Mouse (Mus musculus) intestine, embryonic 16.5 days (tissue): ENCODE measurements around the gene Gm9887. TPM values are rescaled to one million over a fixed set of nuclear protein-coding genes. Genes with fewer than 3 reads are reported as not detected.

Experiments
- ATAC-seq: fragments of 200-750 bp; cut with Nextera tagmentation; 2 replicates; pipeline ENCODE4 v1.8.0; 2017; ENCODE audit warnings: moderate TSS enrichment, moderate library complexity
- H3K27ac ChIP-seq: fragments of 300-500 bp; sonication (generic); 2 replicates; pipeline ENCODE4 v1.5.1; 2014; ENCODE audit warnings: mild to moderate bottlenecking, low read length
- H3K27me3 ChIP-seq: fragments of 300-500 bp; sonication (generic); replicated peaks from 2 replicates; pipeline ENCODE4 v1.6.1; 2014; ENCODE audit warnings: low read length, control low read depth, mixed read lengths; ENCODE audit not compliant: control insufficient read depth, insufficient read depth
- H3K36me3 ChIP-seq: fragments of 300-500 bp; sonication (generic); 2 replicates; pipeline ENCODE4 v1.6.1; 2014; ENCODE audit warnings: low read length, control low read depth; ENCODE audit not compliant: control insufficient read depth, insufficient read depth
- H3K4me1 ChIP-seq: fragments of 300-500 bp; sonication (generic); 2 replicates; pipeline ENCODE4 v1.6.1; 2014; ENCODE audit warnings: low read length, control low read depth, mixed read lengths; ENCODE audit not compliant: control insufficient read depth, insufficient read depth
- H3K4me2 ChIP-seq: fragments of 300-500 bp; sonication (generic); 2 replicates; pipeline ENCODE4 v1.6.1; 2014; ENCODE audit warnings: low read depth, low read length, control low read depth
- H3K4me3 ChIP-seq: fragments of 300-500 bp; sonication (generic); 2 replicates; pipeline ENCODE4 v1.5.1; 2014; ENCODE audit warnings: mild to moderate bottlenecking, low read length
- H3K9ac ChIP-seq: fragments of 300-500 bp; sonication (generic); 2 replicates; pipeline ENCODE4 v1.6.1; 2014; ENCODE audit warnings: low read depth, low read length
- H3K9me3 ChIP-seq: fragments of 300-500 bp; sonication (generic); 2 replicates; pipeline ENCODE4 v1.6.1; 2016; ENCODE audit warnings: low read length, control low read depth; ENCODE audit not compliant: control insufficient read depth
- WGBS: fragments of 180-500 bp; shearing (Covaris S2); extraction: QIAGEN DNeasy Blood & Tissue Kit; methylation state at CpG from one replicate; pipeline ENCODE4 v1.1.7; 2014; 5-methylcytosine and 5-hydroxymethylcytosine counted together
- polyA plus RNA-seq: library from polyadenylated mRNA; unstranded; fragments of >200 nt; fragmentation: Nextera tagmentation; extraction: Ambion mirVana; gene quantifications from 2 replicates; pipeline ENCODE4 v1.2.1, GENCODE M21; 2015

Gm9887 gene
- polyA plus RNA-seq = 1.0 and 1.4 TPM in 2 replicates

DNA sequence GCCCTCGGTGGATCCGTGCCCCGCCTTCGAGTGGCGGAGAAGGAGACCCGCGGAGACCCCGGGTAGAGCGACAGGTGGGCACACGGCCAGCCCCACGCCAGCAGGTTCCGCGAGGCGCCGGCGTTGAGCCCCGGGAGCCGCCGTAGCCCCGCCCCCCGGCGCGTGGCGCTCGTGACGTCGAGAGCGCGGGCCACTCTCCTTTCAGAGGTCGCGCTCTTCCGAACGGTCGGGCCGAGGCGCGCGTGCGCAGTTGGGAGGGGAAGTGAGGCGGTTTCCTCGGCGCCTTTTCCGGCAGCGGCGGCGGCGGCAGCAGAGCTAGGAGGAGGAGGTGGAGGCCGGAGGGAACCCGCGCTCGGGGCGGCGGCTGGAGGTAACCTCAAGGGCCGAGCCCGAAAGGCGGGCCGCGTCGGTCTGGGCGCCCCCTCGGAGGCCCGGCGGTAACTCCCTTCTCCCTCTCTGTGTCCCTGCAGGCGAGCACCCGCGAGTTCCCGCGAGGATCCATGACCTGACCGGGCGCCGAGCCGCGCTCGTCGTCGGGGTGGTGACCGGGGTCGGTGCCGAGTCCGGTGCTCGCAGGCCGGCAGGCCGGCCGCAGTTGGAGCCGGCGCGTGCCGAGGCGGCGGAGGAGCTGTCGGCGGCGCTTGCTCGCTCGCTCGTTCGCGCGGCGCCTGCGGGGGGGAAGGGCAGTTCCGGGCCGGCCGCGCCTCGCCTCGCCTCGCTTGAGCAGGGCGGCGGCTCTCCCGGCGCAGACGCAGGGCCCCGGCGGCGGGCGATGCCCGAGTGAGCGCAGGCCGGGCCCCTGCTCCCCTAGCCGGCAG lies at the start of gene Gm9887, which contains the start of gene Arf6:
TSS of gene Gm9887 (minus strand) at position 605 of the 818 bp plus-strand sequence.
TSS of gene Arf6 (plus strand) at position 297 of the 818 bp plus-strand sequence.
- Histone ChIP-seq H3K9me3 (no peaks in the 10 kb centered on the region), H3K36me3 (no peaks in the 10 kb centered on the region), H3K4me3 (peak within 1 kb of the TSS; percentile 99), H3K4me2 (peak within 1 kb of the TSS; percentile 63), H3K4me1 (peaks cover 11% of the 10 kb centered on the region), H3K9ac (peak within 1 kb of the TSS; percentile 100), H3K27ac (peak within 1 kb of the TSS; percentile 98), H3K27me3 (no peaks in the 10 kb centered on the region)
- under 1% methylated on average over 117 of the region's 121 CpGs for WGBS
- ATAC-seq = peak; percentile 91

DNA sequence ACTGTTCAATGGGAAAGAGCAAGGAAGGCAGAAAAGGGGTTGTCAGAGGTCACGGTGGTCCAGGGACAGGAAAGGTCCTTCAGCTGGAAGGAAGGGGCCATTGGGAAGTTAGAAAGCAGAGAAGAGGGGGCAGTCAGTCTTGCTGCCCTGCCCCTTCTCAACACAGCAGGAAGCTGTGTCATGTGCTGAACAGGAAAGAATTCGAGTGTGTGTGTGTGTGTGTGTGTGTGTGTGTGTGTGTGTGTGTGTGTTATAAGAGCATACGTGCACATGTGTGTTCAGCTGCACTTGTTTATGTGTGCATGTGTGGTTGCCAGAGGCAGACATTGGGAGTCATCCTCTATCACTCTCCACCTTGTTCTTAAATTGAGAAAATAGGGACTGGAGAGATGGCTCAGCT lies 48.5 kb upstream of the Gm9887 start:
- H3K4me3 ChIP-seq = no peak overlapping the region
- H3K4me2 ChIP-seq = no peak overlapping the region
- no peak overlapping the region for H3K27ac ChIP-seq
- no peak for ATAC-seq
- no peak overlapping the region for H3K9ac ChIP-seq
- H3K27me3 ChIP-seq = no peaks in the 10 kb centered on the region
- H3K36me3 ChIP-seq = no peaks in the 10 kb centered on the region
- H3K4me1 ChIP-seq = peaks cover 12% of the 10 kb centered on the region
- no peaks in the 10 kb centered on the region for H3K9me3 ChIP-seq
- 63% methylated on average over 3 of the region's 3 CpGs for WGBS

DNA sequence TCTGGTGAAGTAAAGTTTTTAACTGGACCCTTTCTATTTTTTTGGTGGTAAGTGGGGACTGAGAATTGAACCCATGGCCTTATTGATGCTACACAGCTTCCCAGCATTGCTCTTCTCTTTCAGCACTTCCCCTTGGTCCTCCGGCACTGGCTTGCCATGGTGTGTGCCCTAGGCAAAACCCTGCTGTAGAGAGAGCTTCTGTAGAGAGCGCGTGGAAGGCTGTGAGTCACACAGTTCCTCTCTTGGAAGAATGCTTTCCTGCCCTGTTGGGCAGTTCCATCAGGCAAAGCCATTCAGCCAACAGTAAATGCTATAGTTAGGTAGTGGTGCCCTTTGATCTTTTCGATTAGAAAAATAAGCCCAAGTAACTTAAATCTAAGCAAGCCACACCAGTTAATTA lies 47.3 kb upstream of the Gm9887 start:
- no peak overlapping the region for H3K9ac ChIP-seq
- peaks cover 8% of the 10 kb centered on the region for H3K4me1 ChIP-seq
- H3K4me3 ChIP-seq = no peak overlapping the region
- no peak overlapping the region for H3K4me2 ChIP-seq
- 88% methylated on average over 4 of the region's 4 CpGs for WGBS
- ATAC-seq = no peak
- no peaks in the 10 kb centered on the region for H3K9me3 ChIP-seq
- no peak overlapping the region for H3K27ac ChIP-seq
- H3K27me3 ChIP-seq = no peaks in the 10 kb centered on the region
- H3K36me3 ChIP-seq = no peaks in the 10 kb centered on the region

DNA sequence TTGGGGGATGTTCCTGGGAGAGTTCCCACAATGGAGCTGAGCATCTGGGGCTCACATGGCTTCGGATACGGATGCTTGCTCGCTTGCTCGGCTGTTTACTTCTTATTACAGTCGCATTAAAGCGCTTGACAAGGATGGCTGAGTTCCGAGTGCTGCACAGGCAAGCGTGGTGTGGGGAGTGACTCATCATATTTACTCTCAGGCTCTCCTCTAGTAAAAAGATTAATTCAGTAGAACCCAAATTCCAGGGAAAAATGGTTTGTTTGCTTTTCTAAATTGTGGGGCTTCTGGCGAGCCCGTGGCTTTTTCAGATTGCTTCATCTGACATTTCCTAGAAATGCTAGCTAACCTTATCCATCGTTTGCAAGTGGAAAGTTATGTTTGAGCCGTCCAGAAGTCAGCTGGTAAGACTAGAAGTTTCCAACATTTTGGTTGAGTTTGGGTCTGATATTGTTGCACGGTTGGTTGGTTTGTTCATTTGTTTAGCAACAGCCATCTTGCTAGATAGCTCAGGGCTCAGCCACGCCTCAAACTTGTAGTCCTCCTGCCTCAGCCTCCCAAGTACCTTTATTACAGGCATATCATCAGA lies 46.9 kb upstream of the Gm9887 start:
- WGBS = 60% methylated on average over 14 of the region's 14 CpGs
- H3K4me2 ChIP-seq = no peak overlapping the region
- H3K4me3 ChIP-seq = no peak overlapping the region
- no peaks in the 10 kb centered on the region for H3K27me3 ChIP-seq
- H3K4me1 ChIP-seq = peaks cover 8% of the 10 kb centered on the region; the same call in 1 of the 2 replicates
- no peak overlapping the region for H3K27ac ChIP-seq
- no peaks in the 10 kb centered on the region for H3K9me3 ChIP-seq
- H3K9ac ChIP-seq = no peak overlapping the region
- ATAC-seq = no peak
- no peaks in the 10 kb centered on the region for H3K36me3 ChIP-seq

DNA sequence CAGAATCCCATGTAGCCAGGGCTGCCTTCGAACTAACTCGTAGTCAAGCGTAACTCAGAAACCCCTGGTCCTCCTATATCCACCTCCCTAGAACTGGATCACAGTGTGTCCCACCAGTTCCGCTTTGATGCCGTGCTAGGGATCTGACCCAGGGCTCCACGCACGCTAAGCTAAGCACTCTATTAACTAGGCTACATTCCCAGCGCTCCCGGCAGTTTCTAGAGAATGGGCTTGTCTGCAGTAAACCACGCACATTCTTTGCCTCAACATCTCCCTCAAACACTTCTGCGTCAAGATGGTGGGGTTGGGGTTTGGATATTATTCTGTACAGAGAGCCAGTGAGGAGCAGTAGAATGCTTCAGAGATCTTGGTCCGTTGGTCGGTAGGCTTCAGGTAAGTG lies 46.3 kb upstream of the Gm9887 start:
- WGBS = 91% methylated on average over 13 of the region's 13 CpGs
- ATAC-seq = no peak
- Histone ChIP-seq H3K9ac (no peak overlapping the region), H3K27ac (no peak overlapping the region), H3K4me2 (no peak overlapping the region), H3K36me3 (no peaks in the 10 kb centered on the region), H3K4me3 (no peak overlapping the region), H3K27me3 (no peaks in the 10 kb centered on the region), H3K9me3 (no peaks in the 10 kb centered on the region), H3K4me1 (peaks cover 8% of the 10 kb centered on the region; the same call in 1 of the 2 replicates)

DNA sequence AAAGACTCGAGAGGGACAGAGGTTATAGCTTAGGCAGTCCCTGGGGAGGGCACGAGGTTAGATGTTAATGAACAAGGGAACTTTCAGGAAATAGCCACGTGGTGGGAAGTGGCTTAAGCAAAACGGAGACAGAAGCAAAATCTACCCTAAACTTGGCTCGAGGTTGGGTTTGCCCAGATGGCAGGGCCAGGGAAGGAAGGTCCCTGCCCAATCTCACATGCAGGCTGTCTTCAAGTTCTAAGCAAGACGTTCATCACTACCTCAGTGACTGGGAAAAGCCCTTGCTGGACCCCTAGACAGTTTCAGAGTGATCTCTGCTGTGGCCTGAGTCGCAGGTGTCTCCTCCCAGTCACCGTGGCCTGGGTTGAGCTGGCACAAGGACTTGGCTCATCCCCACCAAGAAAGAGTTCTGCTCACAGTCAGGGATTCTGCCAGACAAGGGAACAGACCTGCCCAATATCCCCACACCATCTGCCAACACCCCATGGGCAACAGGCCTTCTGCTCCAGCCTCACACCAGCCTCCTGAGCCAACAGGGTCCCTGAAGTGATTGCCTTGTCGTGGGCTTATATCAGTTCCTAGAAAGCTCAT lies 45.5 kb upstream of the Gm9887 start:
- no peak for ATAC-seq
- Histone ChIP-seq H3K4me2 (no peak overlapping the region), H3K9me3 (no peaks in the 10 kb centered on the region), H3K4me3 (no peak overlapping the region), H3K9ac (no peak overlapping the region), H3K4me1 (peaks cover 5% of the 10 kb centered on the region; the same call in 1 of the 2 replicates), H3K27me3 (no peaks in the 10 kb centered on the region), H3K27ac (no peak overlapping the region), H3K36me3 (no peaks in the 10 kb centered on the region)
- 59% methylated on average over 9 of the region's 9 CpGs for WGBS

DNA sequence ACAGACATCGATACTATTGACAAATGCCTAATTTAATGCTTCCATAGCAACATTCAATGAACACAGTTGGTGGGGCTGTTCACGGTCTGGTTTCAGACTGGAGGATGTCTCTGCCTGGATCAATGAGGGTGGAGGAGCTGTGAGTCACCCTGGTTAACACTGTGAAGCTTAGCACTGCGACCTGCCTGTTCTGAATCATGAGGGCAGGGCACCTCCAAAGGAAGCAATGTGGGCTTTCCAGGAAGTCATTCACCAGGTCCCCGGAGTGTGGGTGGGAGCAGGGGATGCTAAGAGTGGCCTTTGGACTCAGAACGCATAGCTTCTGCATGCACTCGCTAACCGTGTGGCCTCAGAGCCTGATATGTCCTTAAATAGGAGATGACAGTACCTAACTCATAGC lies 44.5 kb upstream of the Gm9887 start:
- H3K9me3 ChIP-seq = no peaks in the 10 kb centered on the region
- H3K27me3 ChIP-seq = no peaks in the 10 kb centered on the region
- H3K36me3 ChIP-seq = no peaks in the 10 kb centered on the region
- 51% methylated on average over 7 of the region's 7 CpGs for WGBS
- no peak overlapping the region for H3K9ac ChIP-seq
- no peak overlapping the region for H3K4me2 ChIP-seq
- peaks cover 5% of the 10 kb centered on the region; the same call in 1 of the 2 replicates for H3K4me1 ChIP-seq
- H3K27ac ChIP-seq = no peak overlapping the region
- H3K4me3 ChIP-seq = no peak overlapping the region
- ATAC-seq = peak; percentile 88

DNA sequence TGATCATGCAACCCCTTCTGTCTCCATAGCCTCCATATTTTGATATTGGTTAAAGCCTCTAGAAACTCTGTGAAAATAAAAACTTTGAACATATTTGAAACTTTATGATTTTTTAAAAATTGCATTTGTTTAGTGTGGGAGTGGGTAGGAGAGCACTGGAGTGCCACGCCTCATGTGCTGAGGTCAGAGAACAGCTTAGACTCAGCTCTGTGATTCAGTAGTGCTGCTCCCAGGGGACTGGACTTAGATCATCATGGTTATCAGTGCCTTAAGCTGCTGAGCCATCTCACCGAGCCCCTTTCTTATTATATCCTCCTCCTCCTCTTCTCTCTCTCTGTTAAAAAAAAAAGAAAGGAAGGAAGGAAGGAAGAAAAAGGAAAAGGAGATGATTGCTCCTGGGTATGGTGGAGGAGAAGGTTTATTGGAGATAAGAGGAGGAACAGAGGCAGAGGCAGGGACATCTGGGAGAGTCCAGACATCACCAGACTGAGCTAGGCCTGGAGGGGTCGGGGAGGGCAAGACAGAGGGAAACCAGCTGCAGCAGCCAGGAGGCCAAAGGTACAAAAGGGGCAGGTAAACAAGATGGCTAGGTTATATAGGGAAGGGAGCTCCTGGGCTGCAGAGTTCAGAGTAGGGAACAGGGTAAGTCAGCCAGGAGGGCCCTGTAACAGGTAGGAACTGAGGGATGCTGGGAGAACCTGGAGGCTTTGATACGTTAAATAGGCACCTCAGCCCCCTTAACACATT lies 42.7 kb upstream of the Gm9887 start:
- H3K27ac ChIP-seq = no peak overlapping the region
- ATAC-seq = peak; percentile 57
- H3K27me3 ChIP-seq = no peaks in the 10 kb centered on the region
- no peak overlapping the region for H3K4me3 ChIP-seq
- 58% methylated on average over 4 of the region's 4 CpGs for WGBS
- H3K4me1 ChIP-seq = peaks cover 5% of the 10 kb centered on the region; the same call in 1 of the 2 replicates
- H3K4me2 ChIP-seq = no peak overlapping the region
- H3K9ac ChIP-seq = no peak overlapping the region
- no peaks in the 10 kb centered on the region for H3K9me3 ChIP-seq
- no peaks in the 10 kb centered on the region for H3K36me3 ChIP-seq

DNA sequence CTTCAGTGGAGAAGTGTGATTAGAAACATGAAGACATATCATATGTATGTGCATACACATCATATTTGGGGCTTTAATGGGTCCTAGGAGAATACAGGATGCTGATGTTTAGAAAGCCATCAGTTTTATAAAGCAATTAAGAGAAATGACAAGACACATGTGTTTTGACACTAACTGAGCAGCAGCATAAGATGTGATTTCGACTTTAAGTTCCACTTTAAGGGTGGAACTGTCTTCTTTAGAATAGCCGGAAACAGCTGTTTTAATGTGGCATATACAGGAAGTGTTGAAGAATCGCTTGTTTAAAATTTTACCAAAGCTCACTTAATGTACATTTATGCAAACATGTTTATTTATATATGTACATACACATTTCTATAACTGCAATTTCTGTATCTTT lies 41.0 kb upstream of the Gm9887 start:
- no peaks in the 10 kb centered on the region for H3K36me3 ChIP-seq
- no peak overlapping the region for H3K9ac ChIP-seq
- no peaks in the 10 kb centered on the region for H3K9me3 ChIP-seq
- no peak for ATAC-seq
- 52% methylated on average over 3 of the region's 3 CpGs for WGBS
- no peak overlapping the region for H3K4me3 ChIP-seq
- no peak overlapping the region for H3K4me2 ChIP-seq
- H3K4me1 ChIP-seq = peaks cover 5% of the 10 kb centered on the region; the same call in 1 of the 2 replicates
- no peaks in the 10 kb centered on the region for H3K27me3 ChIP-seq
- H3K27ac ChIP-seq = 0 out of 2 replicates have a peak overlapping the region, but pooled peaks have one; percentile 33
